Mouse (Mus musculus) bone marrow macrophage, adult 2 months (primary cell): ENCODE results near the gene Qtrt1.

Experiments used
- CTCF ChIP-seq: IDR thresholded peaks from 2 replicates; pipeline ENCODE4 v1.5.1; 2012; ENCODE audit warnings: low read depth, mild to moderate bottlenecking, low read length, moderate library complexity
- POLR2A ChIP-seq: IDR thresholded peaks from 2 replicates; pipeline ENCODE4 v1.6.1; 2012; ENCODE audit warnings: mild to moderate bottlenecking, low read depth, low read length, borderline replicate concordance

DNA sequence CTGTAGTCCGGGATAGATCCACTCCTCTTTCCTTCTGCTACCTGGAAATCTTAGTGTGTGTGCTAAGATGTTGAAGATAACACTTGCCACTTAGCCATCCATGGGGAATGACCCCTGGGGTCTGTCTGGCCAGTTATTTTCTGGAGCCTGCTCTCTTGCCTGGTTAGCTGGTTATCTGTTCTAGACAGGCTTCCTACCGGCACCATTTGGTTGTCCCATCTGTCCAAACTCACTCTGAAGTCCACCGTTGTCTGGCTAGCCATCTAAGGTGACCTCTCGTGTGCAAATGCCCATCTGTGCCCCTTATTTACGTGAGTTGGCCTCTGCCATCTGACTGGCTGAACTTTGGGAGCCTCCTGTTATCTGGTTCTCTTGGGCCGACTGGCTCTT, 13.9 kb downstream of the Qtrt1 start:
- no peak for TF ChIP-seq CTCF
- TF ChIP-seq POLR2A: no peak
